Mouse (Mus musculus) C2C12 (cell line): ENCODE results near the gene Ifnar2.

Experiments
- CEBPB ChIP-seq: IDR thresholded peaks from one replicate; pipeline ENCODE4 v1.6.1; 2011; ENCODE audit warnings: low read depth, mild to moderate bottlenecking, control low read depth, moderate library complexity
- CTCF ChIP-seq: IDR thresholded peaks from one replicate; pipeline ENCODE4 v1.5.1; 2011; ENCODE audit not compliant: control insufficient read depth, insufficient read depth, insufficient read length
- MAX ChIP-seq: IDR thresholded peaks from one replicate; pipeline ENCODE4 v1.6.1; 2011; ENCODE audit warnings: mild to moderate bottlenecking, control low read depth
- MYOD1 ChIP-seq: IDR thresholded peaks from one replicate; pipeline ENCODE4 v1.6.1; 2011; ENCODE audit warnings: low read depth; ENCODE audit not compliant: control insufficient read depth, insufficient read length
- MYOG ChIP-seq: IDR thresholded peaks from one replicate; pipeline ENCODE4 v1.6.1; 2011; ENCODE audit not compliant: control insufficient read depth, insufficient read length; ENCODE audit errors: extremely low read depth
- USF1 ChIP-seq: IDR thresholded peaks from one replicate; pipeline ENCODE4 v1.6.1; 2011; ENCODE audit warnings: low read depth, mild to moderate bottlenecking, control low read depth, moderate library complexity

- TF ChIP-seq MAX (no peak), CTCF (no peak), CEBPB (no peak), USF1 (no peak), MYOD1 (no peak), MYOG (no peak)
These were observed 18.9 kb upstream of the Ifnar2 start for GRCm38 (mm10) chr16:91353638-91354037.
